Mouse (Mus musculus) urinary bladder, postnatal 36 days (tissue): ENCODE results near the gene Flywch1.

Source experiments
- DNase-seq, 2 experiments: peaks; one replicate each; pipeline ENCODE4 v3.0.0; 2022; ENCODE audit warnings: low spot score in 2 of 2, mixed read lengths in 1 of 2

Gene Flywch1

DNA sequence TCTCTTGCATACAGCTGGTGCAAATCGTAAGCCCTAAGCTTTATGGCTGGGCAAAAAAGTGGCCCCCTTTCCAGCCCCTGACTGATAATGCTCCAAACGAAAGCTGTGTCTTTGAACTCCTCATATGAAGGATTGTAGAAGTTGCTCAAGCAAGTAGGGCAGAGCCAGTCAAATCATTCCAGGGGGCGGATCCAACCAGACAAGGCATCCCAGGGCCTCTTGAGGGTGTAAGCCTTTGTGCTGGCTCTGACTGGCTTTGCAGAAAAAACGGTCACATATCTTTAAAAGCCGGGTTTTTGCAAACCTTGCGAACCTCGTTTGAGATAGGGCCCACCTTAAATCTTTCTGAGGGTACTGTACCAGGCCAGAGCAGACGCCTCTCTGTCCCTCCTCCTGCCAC lies 27.3 kb downstream of the Flywch1 start:
- DNase-seq: no peak

DNA sequence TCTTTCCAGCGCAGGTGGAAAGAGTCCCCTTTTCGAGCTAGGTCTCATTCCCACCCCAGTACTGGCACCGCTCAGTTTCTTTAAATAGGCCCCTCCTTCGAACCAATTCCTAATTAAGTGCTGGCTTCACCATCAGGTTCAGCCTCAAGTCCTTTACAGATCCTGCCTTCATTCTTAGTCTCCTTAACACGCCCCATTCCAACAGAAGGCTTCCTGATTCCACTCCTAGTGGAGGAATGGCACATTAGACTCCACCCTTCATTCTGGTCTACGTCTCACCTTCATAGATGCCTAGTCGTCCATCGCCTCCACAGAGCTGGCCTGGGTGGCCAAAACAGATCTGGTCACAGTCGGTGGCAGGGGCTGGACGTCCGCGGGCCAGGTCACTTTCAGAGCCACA lies 28.5 kb downstream of the Flywch1 start:
- DNase-seq: no peak

DNA sequence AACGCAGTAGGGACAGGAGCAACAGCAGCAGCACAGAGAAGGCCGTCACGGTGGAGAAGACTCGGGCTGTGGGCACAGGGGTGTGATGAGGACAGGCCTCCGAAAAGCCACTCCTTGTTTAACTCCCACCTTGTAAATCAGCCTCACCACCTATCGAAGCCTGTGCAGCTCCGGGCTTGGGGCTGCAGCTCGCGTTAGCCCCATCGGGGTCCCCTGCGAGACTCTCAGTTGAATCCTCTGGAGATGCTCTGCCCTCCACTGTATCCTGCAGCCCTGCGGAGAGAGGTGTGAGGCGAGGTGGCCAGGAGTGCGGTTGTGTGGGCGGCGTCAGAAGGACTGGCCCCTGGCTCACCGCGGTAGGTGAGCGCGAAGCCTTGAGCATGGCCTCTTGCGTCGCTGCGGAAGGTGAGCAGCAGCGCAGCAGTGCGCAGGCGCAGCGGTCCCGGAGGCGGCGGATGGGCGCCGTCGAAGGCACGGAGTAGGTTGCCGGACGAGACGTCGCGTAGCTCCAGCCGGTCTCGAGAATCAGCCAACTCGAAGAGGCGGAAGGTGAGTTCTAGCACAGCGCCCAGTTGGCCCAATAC lies 29.1 kb downstream of the Flywch1 start:
- peak in 1 of 2 experiments; percentile 22 for DNase-seq

DNA sequence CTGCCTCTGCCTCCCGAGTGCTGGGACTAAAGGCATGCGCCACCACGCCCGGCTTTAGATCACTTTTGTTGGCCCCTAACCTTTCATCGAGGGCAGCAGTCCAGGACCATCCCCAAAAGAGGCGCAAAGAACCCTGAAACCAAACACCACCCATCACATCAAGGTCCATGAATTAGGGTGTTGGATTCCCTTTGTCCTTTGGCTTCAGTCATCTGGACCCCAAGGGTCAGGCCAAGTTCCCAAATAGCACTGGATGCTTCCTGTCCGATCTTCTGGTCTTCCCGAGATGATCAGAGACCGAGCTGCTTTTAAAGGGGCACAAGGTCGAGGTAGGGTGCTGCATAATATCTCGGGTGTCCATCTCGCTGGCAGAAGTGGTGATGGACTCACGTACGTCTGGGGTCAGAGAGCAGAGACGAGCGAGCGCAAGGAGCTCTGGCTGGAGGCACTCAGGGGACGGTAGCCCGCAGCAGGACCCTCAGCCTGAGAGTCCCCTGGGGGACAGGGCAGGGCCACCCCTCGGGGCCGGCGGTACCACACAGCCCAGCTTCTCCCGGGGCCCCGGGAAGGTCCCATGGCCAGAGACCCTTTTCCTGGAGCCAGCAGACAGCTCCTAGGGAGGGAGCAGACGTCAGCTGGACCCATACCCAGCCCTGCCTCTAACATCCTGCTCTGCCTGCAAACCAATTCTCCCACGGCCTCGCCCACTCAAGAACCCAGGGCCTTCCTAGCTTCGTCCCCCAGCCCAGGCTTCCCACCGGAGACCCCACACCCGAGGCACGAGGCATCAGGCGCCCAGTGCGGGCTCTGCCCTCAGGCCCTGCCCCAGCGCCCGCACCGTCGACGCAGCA lies 29.8 kb downstream of the Flywch1 start:
- DNase-seq: no peak

DNA sequence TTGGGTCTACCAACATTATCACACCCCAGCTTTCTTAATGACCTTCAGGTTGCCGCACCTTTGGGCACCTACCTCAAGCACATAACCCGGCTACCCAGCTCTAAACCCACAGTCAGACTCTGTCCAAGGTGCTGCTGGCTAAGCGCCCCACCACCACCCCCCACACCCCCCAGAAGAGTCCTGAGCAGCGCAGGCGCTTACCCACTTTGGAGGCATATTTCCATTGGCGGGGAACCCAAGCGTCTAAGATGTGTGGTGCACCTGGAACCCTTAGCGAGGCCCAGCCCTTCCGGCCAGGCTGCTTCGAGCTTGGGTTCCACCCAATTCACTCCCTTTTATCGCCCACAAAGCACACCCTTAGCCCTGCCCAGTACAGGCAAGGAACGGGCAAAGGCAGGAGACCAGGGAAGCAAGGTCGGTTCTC lies 30.8 kb downstream of the Flywch1 start, which contains the start of gene Paqr4:
TSS of gene Paqr4 (minus strand) at position 270 of the 424 bp plus-strand sequence.
- no peak for DNase-seq

DNA sequence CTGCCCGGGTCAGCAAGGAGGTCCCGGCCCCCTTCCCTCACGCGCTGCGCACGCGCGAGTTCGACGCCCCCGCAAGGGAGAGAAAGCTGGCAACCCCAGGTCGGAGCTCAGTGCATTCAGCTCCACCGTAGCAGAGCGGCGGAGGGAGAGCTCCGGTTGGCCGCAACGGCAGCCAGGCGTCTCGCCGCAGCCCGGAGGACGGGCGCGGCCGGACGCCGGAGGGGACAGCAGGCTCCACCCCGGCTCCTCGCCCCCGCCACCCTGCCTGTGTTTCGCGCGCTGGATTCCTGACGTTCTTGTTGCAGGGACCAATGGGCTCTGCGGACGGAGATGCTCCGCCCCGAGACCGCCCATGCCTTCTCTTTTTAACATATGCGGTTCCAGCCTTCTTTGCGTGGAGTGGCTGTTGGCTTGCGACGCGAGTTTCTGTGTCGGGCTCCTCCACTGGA lies 31.2 kb downstream of the Flywch1 start:
- DNase-seq: peak; percentile 73 to 90

DNA sequence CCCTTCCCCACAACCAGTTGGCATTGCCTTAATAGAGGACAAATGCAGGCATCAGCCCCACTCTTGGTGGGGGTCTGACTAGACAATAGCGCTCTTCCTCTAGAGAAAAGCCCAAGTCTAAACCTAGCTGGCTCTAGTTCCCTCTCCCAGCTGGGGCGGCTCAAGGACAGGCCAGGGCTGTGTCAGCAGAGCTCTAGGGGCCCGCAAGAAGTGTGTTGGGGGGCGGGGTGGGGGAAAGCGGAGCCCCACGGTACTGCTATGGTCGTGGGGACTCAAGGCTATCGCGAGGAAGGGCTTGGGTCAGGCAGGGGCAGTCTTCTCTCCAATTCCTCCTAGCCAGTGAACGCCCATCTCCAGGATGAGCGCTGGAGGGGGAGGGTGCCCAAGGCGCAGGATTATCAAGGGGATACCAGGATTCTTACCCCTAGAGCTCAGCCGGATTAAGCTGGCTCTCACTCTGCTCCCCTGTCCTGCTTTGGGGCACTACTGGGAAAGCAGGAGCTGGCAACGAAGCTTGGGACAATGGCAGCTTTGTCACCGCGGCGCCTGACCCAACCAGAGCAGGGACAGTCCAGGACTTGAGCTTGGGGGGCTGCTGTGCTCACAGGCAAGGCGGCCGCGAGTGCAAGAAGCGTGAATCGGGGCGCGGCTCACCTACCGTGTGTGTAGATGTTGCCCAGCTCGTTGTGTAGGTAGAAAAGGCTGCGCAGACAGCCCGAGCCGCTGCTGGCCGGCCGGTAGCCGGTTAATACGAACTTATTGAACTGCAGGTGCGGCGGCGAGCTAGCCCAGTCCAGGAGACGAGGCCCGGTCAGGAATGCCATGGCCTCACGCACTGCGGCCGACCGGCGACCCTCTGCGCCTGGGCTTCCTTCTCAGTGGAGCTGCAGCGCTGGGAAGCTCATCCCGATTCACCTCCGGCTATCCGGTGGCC lies 31.9 kb downstream of the Flywch1 start:
- peak in 1 of 2 experiments; percentile 27 for DNase-seq

DNA sequence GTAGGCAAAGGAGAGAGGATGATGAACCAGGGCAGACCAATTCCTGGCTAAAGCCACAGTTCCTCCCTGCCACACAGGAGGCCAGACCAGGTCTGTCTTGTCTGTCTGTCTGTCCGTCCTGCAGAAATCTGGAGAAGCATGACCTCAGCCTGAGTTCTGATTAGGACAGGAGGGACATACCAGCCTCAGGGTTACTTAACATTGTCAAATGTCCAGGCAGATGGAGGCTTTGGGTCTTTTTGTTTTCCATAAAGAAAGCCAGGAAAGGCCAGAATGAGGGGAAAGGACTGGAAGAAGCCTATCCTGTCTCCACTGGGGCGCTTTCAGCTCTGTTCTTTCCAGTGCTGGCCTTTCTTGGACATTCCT lies 32.6 kb downstream of the Flywch1 start:
- DNase-seq: no peak

DNA sequence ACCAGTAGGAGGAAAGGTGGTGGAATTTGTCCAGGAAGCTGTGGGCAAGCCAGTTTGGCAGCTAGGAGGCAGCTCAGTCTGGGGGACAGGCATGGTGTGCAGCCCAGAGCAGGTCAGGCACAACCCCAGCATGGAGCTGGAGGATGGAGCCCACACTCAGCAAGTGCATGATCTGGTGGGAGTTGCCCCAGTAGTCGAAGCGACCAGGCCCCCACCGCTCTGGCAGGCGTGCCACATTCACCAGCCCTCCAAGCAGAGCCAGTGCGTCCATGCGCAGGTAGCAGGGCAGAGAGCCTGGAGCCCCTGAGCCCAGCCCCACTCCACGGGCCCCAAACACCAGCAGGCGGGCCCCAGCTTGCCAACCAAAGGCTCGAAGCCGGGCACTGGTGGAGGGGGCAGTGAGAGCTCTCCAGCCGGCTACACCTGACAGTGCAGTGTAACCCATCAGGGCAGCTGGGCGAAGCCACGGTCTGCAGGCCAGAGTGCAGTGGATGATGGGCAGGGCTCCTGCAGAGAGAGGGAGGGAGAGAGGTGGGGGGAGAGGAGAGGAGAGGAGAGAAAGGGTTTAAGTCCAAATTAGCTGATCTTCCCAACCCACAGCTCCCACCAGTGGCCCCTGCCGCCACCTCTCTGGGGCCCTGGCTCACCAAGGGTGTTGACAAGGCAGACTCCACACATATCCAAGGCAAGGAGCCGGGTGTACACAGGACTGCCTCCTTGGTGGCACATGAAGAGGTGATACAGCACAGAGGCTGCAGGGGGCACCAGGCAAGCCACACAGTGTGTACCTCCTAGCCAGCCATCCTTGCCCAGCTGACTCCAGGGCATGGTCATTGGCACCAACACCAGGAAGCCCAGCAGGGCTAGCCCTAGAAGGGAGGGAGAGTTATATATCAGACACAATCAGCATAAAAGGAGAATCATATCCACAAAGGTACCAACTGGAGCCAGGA lies 33.6 kb downstream of the Flywch1 start:
- DNase-seq: no peak

DNA sequence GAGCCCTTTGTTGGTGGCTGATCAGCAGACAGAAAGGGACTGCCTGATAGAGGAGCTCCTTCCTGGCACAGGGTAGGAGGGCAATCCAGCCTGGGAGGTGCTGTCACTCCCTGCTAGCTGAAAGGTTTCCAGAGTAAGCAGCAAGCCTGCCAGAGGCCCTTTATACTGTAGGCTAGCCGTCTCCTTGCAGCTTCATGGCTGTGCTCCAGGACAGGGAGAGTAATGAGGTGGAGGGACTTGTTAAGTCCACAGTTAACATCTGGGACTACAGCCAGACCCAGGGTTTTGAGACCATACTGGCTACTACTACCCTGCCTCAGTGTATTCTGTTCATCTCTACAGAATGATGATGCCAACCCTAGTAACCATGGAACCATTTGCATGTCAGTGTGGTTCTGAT lies 37.1 kb downstream of the Flywch1 start:
- no peak for DNase-seq

DNA sequence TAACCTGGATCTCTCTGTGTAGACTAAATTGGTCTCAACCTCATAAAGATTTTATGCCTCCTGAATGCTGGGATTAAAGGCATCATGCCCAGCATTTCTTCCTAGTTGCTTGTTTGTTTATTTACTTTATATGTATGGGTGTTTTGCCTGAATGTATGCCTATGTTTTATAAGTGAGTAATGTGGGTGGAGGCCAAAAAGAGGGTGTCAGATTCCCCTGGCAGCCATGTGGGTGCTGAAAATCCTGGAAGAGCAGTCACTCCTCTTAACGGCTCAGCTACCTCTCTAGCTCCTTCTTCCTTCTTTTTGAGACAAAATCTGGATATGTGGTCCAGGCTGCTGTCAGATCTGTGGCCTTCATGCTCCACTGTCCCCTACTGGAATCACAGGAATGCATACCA lies 41.0 kb downstream of the Flywch1 start:
- DNase-seq: no peak

DNA sequence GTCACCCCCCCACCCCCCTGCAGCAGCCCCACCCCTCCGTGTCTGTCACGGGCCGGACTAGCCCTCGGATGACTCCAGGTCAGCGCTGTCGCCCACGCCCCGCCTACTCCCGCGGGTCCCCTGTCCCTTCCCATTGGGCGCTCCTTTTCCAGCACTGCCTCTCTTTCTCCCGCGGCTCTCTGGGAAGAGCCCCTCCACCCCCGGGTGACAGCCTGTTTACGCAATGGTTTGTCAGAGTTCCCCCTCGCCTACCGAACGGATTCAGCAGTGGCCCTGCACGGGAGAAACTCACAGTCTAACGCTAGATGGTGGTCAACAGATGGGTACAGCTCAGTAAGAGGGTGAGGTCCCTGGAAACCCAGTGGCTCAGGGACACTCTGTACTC lies 44.7 kb downstream of the Flywch1 start:
- peak; percentile 50 to 79 for DNase-seq

DNA sequence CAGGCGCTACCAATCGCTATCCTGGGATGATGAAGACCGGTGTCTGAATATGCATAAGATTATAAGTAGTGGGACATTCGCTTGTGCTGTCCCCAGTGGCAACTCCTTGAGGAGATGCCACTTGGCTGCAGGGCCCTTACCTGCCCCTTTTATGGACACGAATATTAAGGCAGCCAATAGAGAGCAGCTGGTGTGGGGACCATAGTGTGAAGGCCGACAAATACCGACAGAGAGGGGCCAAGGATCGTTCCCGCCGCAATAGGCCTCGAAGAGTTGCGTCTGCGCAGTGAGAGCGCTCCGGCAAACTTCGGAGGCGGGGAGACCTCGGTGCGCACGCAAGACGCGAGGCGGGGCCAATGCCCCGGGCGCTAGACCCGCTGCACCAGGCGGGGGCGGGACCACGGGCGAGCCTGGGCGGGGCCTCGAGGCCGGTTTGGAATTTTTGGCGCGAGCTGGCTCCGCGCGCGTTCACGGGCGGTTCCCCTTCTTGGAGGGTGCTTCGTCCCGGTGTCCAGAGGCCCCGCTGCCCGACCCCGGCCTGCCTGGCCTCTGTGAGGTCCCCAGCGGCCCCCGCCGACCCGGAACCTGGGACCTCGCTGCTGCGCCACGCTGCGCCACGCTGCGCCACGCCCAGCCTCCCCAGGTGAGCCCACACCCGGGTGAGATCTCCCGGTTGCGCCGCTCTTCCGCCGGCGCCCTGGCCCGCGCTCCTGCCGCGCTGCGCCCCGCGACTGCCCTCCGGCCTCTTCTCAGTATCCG lies 45.2 kb downstream of the Flywch1 start, which contains the start of gene Pkmyt1:
TSS of gene Pkmyt1 (plus strand) at position 338 of the 759 bp plus-strand sequence.
- DNase-seq: peak; percentile 91 to 95

DNA sequence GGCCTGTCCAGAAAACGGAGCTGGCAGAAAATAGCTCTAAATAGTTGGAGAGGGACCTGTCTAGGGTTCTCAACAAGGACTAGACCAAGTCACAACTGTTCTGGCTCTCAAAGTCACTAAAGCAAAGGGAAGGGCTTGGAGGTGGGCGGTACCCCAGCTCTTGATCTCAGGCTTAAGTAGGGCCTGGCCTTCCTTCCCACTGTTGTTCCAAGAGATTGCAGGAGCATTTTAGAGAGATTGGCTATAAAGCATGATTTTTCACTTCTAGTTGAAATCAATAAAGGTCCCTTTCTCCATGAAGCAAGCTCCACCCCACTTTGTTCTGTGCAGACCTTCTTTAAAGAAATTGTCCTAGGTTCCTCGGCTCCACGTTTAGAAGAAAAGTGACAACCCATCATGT lies 45.9 kb downstream of the Flywch1 start:
- no peak for DNase-seq

DNA sequence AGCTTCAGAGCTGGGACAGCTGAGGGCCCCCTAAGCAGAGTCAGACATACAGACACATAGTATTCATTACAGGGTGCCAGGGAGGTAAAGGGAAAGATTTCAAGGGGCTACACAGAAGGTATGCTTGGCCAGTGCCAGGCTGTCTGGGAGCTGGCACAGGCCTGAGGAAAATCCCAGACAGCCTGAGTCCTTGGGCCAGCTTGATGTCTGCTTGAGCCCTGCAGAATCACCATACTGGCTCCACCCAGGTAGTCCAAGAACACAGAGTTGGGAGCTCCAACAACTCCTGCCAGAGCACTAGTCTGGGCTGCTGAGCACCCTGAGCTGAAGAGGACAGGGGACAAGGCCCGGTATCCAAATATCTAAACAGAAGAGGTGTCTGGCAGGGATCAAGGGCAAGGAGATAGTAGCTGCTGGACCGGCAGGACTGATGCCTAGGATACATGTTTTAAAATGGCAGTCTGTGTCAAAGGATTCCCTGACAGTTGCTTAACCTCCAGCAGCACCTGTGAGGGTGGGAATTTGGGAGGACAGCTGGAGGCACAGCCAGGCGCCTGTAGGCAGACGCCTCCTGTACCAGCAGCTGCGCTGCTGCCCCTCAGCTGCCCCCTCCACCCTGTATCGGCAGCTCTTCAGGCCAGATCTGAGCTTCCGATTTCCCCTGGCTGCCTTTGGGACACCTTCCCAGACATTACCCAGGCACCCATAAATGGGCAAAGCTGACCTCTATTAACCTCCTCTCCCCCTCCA lies 48.9 kb downstream of the Flywch1 start, which contains the start of gene 1520401A03Rik:
TSS of gene 1520401A03Rik (minus strand) at position 408 of the 750 bp plus-strand sequence.
- no peak for DNase-seq

DNA sequence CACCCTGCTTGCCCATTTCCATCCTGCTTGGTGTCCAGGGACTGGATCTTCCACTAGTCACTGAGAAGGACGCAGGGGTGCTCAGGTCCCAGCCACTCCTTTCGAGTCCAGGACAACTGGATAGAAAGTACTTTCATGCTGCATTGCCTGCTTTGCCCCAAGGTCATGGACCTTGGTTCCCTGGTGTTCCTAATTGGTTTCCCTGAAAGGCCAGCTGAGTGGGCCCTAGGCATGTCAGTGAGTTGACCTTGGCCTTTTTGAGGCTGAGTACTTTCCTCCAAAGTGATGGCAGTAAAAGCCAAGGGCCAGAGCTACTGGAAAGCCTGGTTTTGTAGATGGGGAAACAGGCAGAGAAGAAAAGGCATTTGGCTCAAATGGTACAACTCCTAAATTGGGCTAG lies 49.5 kb downstream of the Flywch1 start:
- no peak for DNase-seq

DNA sequence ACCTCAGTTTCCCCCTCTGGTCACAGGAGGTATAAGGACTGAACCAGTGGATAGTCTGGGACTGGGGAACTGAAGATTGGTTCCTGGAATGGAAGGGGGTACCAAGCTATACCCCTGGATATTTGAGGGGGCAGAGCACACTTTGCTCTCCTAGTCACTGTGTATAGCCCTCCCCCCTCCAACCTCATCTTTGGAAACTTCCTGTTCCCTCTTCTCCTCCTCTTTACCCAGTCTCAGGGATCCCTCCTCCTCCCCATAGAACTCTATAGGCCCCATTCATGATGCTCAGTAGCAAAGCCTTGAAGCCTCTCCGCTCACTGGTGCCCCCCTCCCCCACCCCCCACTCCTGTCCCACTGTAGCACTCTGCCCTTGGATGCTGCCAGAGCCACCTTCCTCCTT lies 51.9 kb downstream of the Flywch1 start:
- DNase-seq: no peak

DNA sequence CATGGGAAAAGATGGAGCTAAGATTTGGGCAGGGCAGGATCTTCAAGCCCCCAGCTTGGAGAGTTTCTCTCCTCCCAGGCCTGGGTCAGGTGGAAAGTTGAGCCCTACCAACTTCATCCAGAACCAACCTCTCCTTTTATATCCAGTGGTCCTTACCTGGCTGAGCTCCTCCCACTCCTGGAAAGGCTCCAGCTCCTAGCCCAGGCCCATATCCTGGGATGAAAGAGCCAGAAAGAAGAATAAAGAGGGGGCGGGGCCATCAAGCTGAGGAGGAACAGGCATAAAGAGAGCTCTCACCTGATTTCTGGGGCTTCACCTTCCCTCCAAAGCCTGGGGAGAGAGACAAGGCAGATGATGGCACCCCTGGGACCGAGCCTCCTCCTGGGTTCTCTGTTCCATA lies 54.4 kb downstream of the Flywch1 start:
- no peak for DNase-seq

DNA sequence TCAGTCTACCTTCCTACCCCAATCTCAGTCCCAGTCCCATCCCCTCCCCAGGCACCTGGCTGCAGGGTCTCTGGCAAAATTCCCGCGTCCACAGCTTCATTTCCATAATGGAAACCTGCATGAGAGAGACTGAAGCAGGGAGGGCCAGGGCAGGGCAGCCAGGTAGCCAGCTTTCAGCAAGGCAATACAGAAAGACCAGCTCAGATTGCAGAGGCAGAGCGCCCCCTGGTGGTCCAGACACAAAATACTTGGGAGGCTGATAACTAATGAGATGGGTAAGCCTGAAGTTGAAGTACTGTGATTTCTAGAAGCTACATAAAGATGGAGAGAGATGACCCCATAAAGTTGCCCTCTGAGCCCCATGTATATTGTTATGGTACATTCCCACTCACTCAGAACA lies 65.2 kb downstream of the Flywch1 start:
- DNase-seq: peak; percentile 61 to 73
